Mouse (Mus musculus): Measurements from ENCODE around the gene Utrn.

Utrn gene

DNA sequence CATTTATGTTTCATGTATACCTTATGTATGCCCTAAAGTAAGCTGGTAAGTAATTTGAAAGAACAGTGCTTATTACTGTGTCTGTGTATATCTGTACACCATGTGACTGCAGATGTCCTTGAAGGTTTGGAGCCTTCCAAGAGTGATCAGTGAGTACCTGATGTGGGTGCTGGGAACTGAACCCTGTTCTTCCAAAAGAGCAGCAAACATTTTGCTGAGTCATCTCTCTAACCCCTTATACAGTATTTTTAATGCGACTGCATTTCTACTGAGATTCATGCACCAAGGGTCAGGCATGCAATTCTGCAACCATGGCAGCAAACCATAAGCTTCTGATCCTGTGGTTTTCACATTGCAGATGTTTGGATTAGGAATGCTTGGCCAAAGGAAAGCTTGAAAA, 412.3 kb downstream of the Utrn start:
- DNase-seq (ENCODE audit: low read depth, low spot score): no peak

DNA sequence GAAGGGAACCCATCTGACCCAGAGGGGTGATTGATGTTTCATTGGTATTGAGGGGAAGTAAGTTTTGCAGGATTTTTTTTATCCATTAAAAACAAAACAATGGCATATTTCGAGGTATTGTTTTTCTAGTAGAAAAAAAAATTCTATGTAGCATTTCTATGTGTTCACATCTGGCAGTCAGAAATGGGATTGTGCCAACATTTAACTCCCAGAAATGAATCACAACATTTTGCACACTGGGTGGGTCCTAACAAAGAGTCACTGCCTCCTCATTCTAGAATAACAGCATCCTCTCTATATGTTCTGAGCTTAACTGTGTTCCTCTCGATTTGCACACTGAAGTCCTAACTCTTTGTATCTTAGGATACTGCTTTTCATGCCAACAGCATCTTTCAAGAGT, 416.5 kb downstream of the Utrn start:
- DNase-seq (ENCODE audit: low read depth, low spot score): no peak

- no peak for DNase-seq (ENCODE audit: low read depth, low spot score)
These were observed 425.0 kb downstream of the Utrn start for GRCm38 (mm10) chr10:12444122-12444521.

DNA sequence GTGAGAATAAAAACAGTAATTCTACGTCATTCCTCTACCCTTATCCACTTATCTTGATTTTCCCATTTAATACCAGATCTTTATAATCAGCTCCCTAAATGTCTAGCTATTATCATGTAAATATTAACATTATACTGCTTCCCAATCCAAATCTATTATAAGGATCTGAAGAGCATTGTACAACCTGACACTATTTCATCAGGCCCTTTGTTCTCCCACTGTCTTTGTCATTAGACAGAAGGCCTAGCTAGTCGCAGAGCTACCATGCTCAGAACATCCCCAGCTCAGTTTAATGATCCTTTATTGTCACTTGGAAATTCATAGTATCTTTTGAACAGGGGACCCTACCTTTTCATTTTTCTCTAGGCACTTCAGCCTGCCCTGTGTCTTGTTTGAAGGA, 436.0 kb downstream of the Utrn start:
- DNase-seq (ENCODE audit: low read depth, low spot score): no peak

- DNase-seq (ENCODE audit: low read depth, low spot score): no peak
These were observed 438.8 kb downstream of the Utrn start for GRCm38 (mm10) chr10:12430399-12430798.

DNA sequence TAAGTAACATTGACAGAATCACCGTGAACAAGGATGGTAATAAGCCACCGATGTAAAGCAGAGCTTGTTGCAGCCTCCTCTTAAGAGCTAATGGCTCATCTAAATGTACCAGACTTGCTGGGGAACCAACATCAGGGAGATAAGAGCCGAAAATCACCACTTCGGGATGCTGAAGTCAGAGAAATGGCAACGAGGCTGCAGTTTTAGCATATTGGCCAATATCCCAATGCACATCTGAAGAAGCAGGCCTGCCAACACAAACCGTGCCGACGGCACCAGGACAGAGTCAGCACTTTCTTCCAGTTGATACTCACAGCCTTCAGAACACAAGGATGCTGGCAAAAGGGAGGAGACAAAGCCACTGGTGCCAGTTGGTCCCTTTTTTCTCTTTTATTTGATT, 442.3 kb downstream of the Utrn start:
- no peak for DNase-seq (ENCODE audit: low read depth, low spot score)

DNA sequence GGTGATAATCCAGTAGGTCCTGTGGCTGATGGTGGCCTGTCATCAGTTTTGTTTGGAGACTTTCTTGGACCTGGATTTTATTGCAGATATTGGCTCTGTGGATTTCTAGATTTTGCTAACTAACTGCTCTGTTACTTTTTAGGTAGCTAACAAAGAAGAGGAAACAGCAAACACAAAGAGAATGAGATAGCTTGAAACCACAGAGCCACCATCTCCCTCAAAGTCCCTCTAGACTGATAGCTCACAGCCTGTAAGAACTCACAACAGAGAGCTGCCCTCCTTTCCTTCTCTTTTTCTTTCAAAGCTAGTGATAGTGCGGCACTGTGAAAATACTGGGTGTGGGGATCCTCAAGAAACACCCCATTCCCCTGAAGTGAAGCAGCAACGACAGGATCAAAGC, 444.2 kb downstream of the Utrn start:
- DNase-seq (ENCODE audit: low read depth, low spot score): no peak

DNA sequence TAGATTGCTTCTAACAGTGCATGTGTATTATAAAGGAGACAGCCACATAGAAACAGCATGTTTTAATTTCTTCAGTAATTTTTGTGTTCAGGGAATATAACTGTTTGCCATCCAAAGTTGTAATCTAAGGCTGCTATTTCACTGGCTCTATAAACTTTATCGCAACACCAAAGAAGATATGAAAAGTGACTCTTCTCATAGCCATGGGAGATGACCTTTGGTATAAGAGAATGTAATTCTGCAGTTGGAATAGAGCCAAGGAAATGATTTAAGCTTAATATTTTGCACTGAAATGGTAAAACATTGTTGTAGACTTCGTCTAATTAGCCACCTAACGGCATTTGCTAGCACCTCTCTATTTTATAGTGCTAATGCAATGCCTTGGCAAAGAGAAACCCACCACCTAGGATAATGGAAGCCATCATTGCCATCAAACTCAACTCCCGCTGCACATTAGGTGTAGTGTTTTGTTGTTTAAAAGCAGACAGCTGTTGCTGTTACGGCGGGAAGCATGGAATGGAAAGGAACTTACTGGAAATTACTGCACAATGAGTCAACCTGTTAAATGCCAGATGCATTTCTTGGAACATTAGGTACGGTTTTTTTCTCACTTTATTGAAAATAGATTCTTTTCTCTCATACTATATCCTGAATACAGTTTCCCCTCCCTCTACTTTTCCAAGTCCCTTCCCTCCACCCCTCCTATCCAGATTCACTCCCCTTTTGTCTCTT, 445.0 kb downstream of the Utrn start:
- DNase-seq (ENCODE audit: low read depth, low spot score): no peak

DNA sequence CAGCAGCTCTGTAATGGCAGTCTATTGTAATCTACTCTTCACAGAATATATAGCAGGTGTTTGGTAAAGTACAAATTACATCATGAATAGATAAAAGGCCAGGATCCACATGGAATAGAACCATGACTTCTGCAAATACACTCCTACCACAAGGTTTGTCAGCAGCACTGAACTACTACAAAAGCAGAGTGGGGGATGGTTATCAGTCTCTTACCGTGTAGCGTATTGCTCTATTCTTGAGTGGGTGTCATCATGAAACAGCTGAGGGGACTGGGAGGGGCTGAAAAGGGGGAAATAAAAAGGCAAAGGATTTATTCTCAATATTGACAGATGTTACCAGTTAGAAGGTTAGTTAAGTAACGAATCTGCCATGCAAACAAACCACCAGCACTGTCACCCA, 454.2 kb downstream of the Utrn start:
- DNase-seq (ENCODE audit: low read depth, low spot score): no peak

GRCm38 (mm10) chr10:12406338-12407110, 462.6 kb downstream of the Utrn start:
- DNase-seq (ENCODE audit: low read depth, low spot score): no peak

DNA sequence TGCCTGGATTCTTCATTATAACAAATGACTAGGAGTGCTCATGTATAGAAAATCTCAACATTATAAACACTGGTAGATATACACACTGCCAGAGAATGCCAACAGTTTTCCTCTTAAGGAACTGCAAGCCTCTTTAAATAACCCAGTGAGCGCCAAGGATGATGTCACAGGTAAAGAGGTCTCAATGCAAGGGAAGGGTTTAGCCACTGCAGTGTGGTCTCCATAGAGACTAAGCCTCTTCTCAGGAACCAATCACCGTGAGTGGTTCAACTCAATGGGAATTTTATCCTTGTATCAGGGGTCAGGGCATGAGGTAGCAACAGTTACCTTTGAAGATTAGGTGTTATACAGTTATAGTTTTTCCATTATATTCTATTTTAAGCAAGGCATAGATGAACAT, 469.7 kb downstream of the Utrn start:
- DNase-seq (ENCODE audit: low read depth, low spot score): peak; percentile 23

GRCm38 (mm10) chr10:12380139-12380538, 489.0 kb downstream of the Utrn start:
- no peak for DNase-seq (ENCODE audit: low read depth, low spot score)

GRCm38 (mm10) chr10:12379123-12379522, 490.0 kb downstream of the Utrn start:
- DNase-seq (ENCODE audit: low read depth, low spot score): no peak

GRCm38 (mm10) chr10:12377727-12378126, 491.4 kb downstream of the Utrn start:
- no peak for DNase-seq (ENCODE audit: low read depth, low spot score)

- DNase-seq (ENCODE audit: low read depth, low spot score): no peak
These were observed 493.1 kb downstream of the Utrn start for GRCm38 (mm10) chr10:12376015-12376414.

GRCm38 (mm10) chr10:12374741-12375140, 494.4 kb downstream of the Utrn start:
- no peak for DNase-seq (ENCODE audit: low read depth, low spot score)

GRCm38 (mm10) chr10:12354556-12354955, 514.6 kb downstream of the Utrn start:
- no peak for DNase-seq (ENCODE audit: low read depth, low spot score)

- DNase-seq (ENCODE audit: low read depth, low spot score): no peak
These were observed 515.1 kb downstream of the Utrn start for GRCm38 (mm10) chr10:12354106-12354505.

- no peak for DNase-seq (ENCODE audit: low read depth, low spot score)
These were observed 529.2 kb downstream of the Utrn start for GRCm38 (mm10) chr10:12339704-12340558.

GRCm38 (mm10) chr10:12339005-12339703, 530.0 kb downstream of the Utrn start:
- DNase-seq (ENCODE audit: low read depth, low spot score): no peak

Measured in R1 (cell line).